Comparison of ENCODE assay signal across 16 mouse cellular contexts in the genomic region with DNA sequence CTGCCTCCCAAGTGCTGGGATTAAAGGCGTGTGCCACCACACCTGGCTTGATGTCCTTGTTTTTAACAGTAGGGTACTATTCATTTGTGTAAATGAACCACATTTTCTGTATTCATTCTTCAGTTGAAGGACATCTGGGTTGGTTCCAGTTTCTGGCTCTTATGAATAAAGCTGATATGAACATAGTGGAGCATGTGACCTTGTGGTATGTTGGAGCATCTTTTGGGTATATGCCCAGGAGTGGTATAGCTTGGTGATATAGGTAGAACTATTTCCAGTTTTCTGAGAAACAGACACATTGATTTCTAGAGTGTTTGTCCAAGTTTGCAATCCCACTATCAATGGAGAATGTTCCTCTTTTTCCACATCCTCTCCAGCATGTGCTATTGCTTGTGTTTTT.
"Had no signal": no experiment of that assay in that cellular context is flagged by ENCODE, and none has a peak within 500 bp of the region (broad histone marks: within the 10 kb centered on the region; RNA-seq: fewer than 3 reads in every experiment).

No protein-coding gene starts in this region.

- H3K27ac ChIP-seq: neural tube, embryonic 13.5 days; neural tube, embryonic 15.5 days; stomach, embryonic 15.5 days; stomach, postnatal 0 days had no signal

- H3K4me2 ChIP-seq: neural tube, embryonic 13.5 days; stomach, embryonic 15.5 days had no signal

- DNase-seq: retina, postnatal 1 day; right cerebral cortex, adult 18-20 months; right cerebral cortex, postnatal 14 days; right cerebral cortex, postnatal 25 days; right cerebral cortex, postnatal 4 days; spleen, adult 18-20 months; thymus, adult 18-20 months; thymus, adult 2 months; thymus, postnatal 14 days; thymus, postnatal 25 days; thymus, postnatal 36 days; thymus, postnatal 4 days had no signal

- H3K4me3 ChIP-seq: neural tube, embryonic 13.5 days; neural tube, embryonic 15.5 days; stomach, embryonic 15.5 days had no signal

- H3K36me3 ChIP-seq: neural tube, embryonic 13.5 days; neural tube, embryonic 15.5 days; stomach, embryonic 15.5 days had no signal

- H3K27me3 ChIP-seq: neural tube, embryonic 13.5 days; neural tube, embryonic 15.5 days; stomach, embryonic 15.5 days had no signal

- H3K4me1 ChIP-seq: stomach, embryonic 15.5 days had no signal

- H3K9ac ChIP-seq: neural tube, embryonic 13.5 days; neural tube, embryonic 15.5 days; stomach, embryonic 15.5 days had no signal

- H3K9me3 ChIP-seq: neural tube, embryonic 13.5 days; neural tube, embryonic 15.5 days; stomach, embryonic 15.5 days had no signal
